Mouse (Mus musculus): ENCODE data around the gene Ube2j2. TPM values are rescaled to one million over a fixed set of nuclear protein-coding genes. Genes with fewer than 3 reads are reported as not detected.
A peak's percentile ranks its signal among the peaks of the same experiment; 100 is the strongest.

The Ube2j2 gene
- total and polyA plus RNA-seq, 2 experiments from 2014 or later = 80.3 to 138 TPM

GRCm38 (mm10) chr4:155908751-155909150 is 34.9 kb upstream of the Ube2j2 start:
- peaks cover 37% of the 10 kb centered on the region for H3K36me3 ChIP-seq (ENCODE audit: insufficient read depth)
- H3K9me3 ChIP-seq (ENCODE audit: low read length) = no peaks in the 10 kb centered on the region
- TF ChIP-seq CTCF (IDR thresholded peaks at IDR 0.05; ENCODE audit: low read depth) = no peak
- no peak overlapping the region for H3K4me2 ChIP-seq (ENCODE audit: low read depth)
- ATAC-seq (no peak), DNase-seq (no peak)
- H3K27me3 ChIP-seq (ENCODE audit: insufficient read depth, low read length) = no peaks in the 10 kb centered on the region
- H3K27ac ChIP-seq (ENCODE audit: low read depth, low read length) = no peak overlapping the region
- H3K4me1 ChIP-seq (ENCODE audit: insufficient read depth) = no peaks in the 10 kb centered on the region
- 88% methylated on average over 4 of the region's 4 CpGs for WGBS
- H3K9ac ChIP-seq = no peak overlapping the region
- no peak overlapping the region for H3K4me3 ChIP-seq (ENCODE audit: low read depth, low read length)

GRCm38 (mm10) chr4:155932031-155932430 is 11.6 kb upstream of the Ube2j2 start:
- ATAC-seq (no peak), DNase-seq (no peak)
- no peaks in the 10 kb centered on the region for H3K36me3 ChIP-seq (ENCODE audit: insufficient read depth)
- WGBS = 65% methylated on average over 1 of the region's 1 CpGs
- H3K4me3 ChIP-seq (ENCODE audit: low read depth, low read length) = no peak overlapping the region
- H3K27me3 ChIP-seq (ENCODE audit: insufficient read depth, low read length) = no peaks in the 10 kb centered on the region
- no peak overlapping the region for H3K4me2 ChIP-seq (ENCODE audit: low read depth)
- TF ChIP-seq CTCF (IDR thresholded peaks at IDR 0.05; ENCODE audit: low read depth) = no peak
- H3K9ac ChIP-seq = no peak overlapping the region
- H3K4me1 ChIP-seq (ENCODE audit: insufficient read depth) = no peaks in the 10 kb centered on the region
- no peaks in the 10 kb centered on the region for H3K9me3 ChIP-seq (ENCODE audit: low read length)
- H3K27ac ChIP-seq (ENCODE audit: low read depth, low read length) = no peak overlapping the region

- Histone ChIP-seq H3K27ac (ENCODE audit: low read depth, low read length) (peak overlapping the region; percentile 80), H3K27me3 (ENCODE audit: insufficient read depth, low read length) (no peaks in the 10 kb centered on the region), H3K36me3 (ENCODE audit: insufficient read depth) (peaks cover 9% of the 10 kb centered on the region; the same call in 1 of the 2 replicates), H3K4me2 (ENCODE audit: low read depth) (peak overlapping the region; percentile 93), H3K9ac (peak overlapping the region; percentile 81), H3K4me3 (ENCODE audit: low read depth, low read length) (peak overlapping the region; percentile 87), H3K9me3 (ENCODE audit: low read length) (no peaks in the 10 kb centered on the region), H3K4me1 (ENCODE audit: insufficient read depth) (peaks cover 12% of the 10 kb centered on the region)
- DNase-seq (no peak), ATAC-seq (peak; percentile 40)
- no peak for TF ChIP-seq CTCF (IDR thresholded peaks at IDR 0.05; ENCODE audit: low read depth)
- under 1% methylated on average over 17 of the region's 17 CpGs for whole genome bisulfite sequencing
These were observed 580 bp upstream of the Ube2j2 start for GRCm38 (mm10) chr4:155943049-155943452.

GRCm38 (mm10) chr4:155944271-155944670 is 640 bp downstream of the Ube2j2 start:
- ATAC-seq (no peak), DNase-seq (no peak)
- Histone ChIP-seq H3K27me3 (ENCODE audit: insufficient read depth, low read length) (no peaks in the 10 kb centered on the region), H3K27ac (ENCODE audit: low read depth, low read length) (peak overlapping the region; percentile 80), H3K9ac (peak overlapping the region; percentile 81), H3K4me3 (ENCODE audit: low read depth, low read length) (peak overlapping the region; percentile 87), H3K9me3 (ENCODE audit: low read length) (no peaks in the 10 kb centered on the region), H3K4me2 (ENCODE audit: low read depth) (peak overlapping the region; percentile 93), H3K36me3 (ENCODE audit: insufficient read depth) (peaks cover 18% of the 10 kb centered on the region), H3K4me1 (ENCODE audit: insufficient read depth) (peaks cover 12% of the 10 kb centered on the region)
- TF ChIP-seq CTCF (IDR thresholded peaks at IDR 0.05; ENCODE audit: low read depth) = no peak
- WGBS = under 1% methylated on average over 17 of the region's 17 CpGs

- no peak overlapping the region for H3K4me2 ChIP-seq (ENCODE audit: low read depth)
- H3K9me3 ChIP-seq (ENCODE audit: low read length) = no peaks in the 10 kb centered on the region
- no peak for TF ChIP-seq CTCF (IDR thresholded peaks at IDR 0.05; ENCODE audit: low read depth)
- H3K4me1 ChIP-seq (ENCODE audit: insufficient read depth) = peaks cover 12% of the 10 kb centered on the region
- no peak overlapping the region for H3K9ac ChIP-seq
- H3K4me3 ChIP-seq (ENCODE audit: low read depth, low read length) = no peak overlapping the region
- H3K36me3 ChIP-seq (ENCODE audit: insufficient read depth) = peaks cover 46% of the 10 kb centered on the region
- no peaks in the 10 kb centered on the region for H3K27me3 ChIP-seq (ENCODE audit: insufficient read depth, low read length)
- ATAC-seq = no peak
- DNase-seq = no peak
- H3K27ac ChIP-seq (ENCODE audit: low read depth, low read length) = no peak overlapping the region
These were observed 3.5 kb downstream of the Ube2j2 start for GRCm38 (mm10) chr4:155947094-155947493.

GRCm38 (mm10) chr4:155955491-155955890 is 11.9 kb downstream of the Ube2j2 start:
- Histone ChIP-seq H3K4me2 (ENCODE audit: low read depth) (no peak overlapping the region), H3K27ac (ENCODE audit: low read depth, low read length) (no peak overlapping the region), H3K4me3 (ENCODE audit: low read depth, low read length) (no peak overlapping the region), H3K4me1 (ENCODE audit: insufficient read depth) (no peaks in the 10 kb centered on the region), H3K9me3 (ENCODE audit: low read length) (no peaks in the 10 kb centered on the region), H3K9ac (no peak overlapping the region), H3K27me3 (ENCODE audit: insufficient read depth, low read length) (no peaks in the 10 kb centered on the region), H3K36me3 (ENCODE audit: insufficient read depth) (peaks cover 68% of the 10 kb centered on the region)
- no peak for DNase-seq
- WGBS = 92% methylated on average over 6 of the region's 6 CpGs
- TF ChIP-seq CTCF (IDR thresholded peaks at IDR 0.05; ENCODE audit: low read depth) = no peak
- no peak for ATAC-seq

- peaks cover 47% of the 10 kb centered on the region for H3K36me3 ChIP-seq (ENCODE audit: insufficient read depth)
- TF ChIP-seq CTCF (IDR thresholded peaks at IDR 0.05; ENCODE audit: low read depth) = peak; percentile 84
- ATAC-seq = peak; percentile 86
- no peak overlapping the region for H3K4me3 ChIP-seq (ENCODE audit: low read depth, low read length)
- H3K9me3 ChIP-seq (ENCODE audit: low read length) = no peaks in the 10 kb centered on the region
- H3K4me1 ChIP-seq (ENCODE audit: insufficient read depth) = no peaks in the 10 kb centered on the region
- peak; percentile 83 for DNase-seq
- no peak overlapping the region for H3K4me2 ChIP-seq (ENCODE audit: low read depth)
- no peak overlapping the region for H3K9ac ChIP-seq
- 6% methylated on average over 5 of the region's 5 CpGs for WGBS
- no peak overlapping the region for H3K27ac ChIP-seq (ENCODE audit: low read depth, low read length)
- no peaks in the 10 kb centered on the region for H3K27me3 ChIP-seq (ENCODE audit: insufficient read depth, low read length)
These were observed 15.6 kb downstream of the Ube2j2 start for GRCm38 (mm10) chr4:155959275-155959674.

All from forebrain, postnatal 0 days (tissue).